Mouse (Mus musculus) heart, postnatal 0 days (tissue): ENCODE measurements around the gene 2210407C18Rik. TPM values are rescaled to one million over a fixed set of nuclear protein-coding genes. Genes with fewer than 3 reads are reported as not detected.

ENCODE experiments used
- ATAC-seq: fragments of 200-750 bp; cut with Nextera tagmentation; 2 replicates; pipeline ENCODE4 v1.8.0; 2017; ENCODE audit warnings: low read depth, moderate number of reproducible peaks, moderate library complexity; ENCODE audit not compliant: insufficient read depth
- DNase-seq: peaks from one replicate; pipeline ENCODE4 v3.0.0-alpha.2; 2016; ENCODE audit warnings: low spot score
- H3K27ac ChIP-seq: fragments of 300-500 bp; sonication (generic); 2 replicates; pipeline ENCODE4 v1.5.1; 2014; ENCODE audit warnings: low read depth, mild to moderate bottlenecking
- H3K27me3 ChIP-seq: fragments of 300-500 bp; sonication (generic); 2 replicates; pipeline ENCODE4 v1.6.1; 2014; ENCODE audit warnings: low read length, mixed read lengths; ENCODE audit not compliant: control insufficient read depth, insufficient read depth
- H3K36me3 ChIP-seq: fragments of 300-500 bp; sonication (generic); replicated peaks from 2 replicates; pipeline ENCODE4 v1.6.1; 2014; ENCODE audit warnings: low read length, mixed read lengths; ENCODE audit not compliant: control insufficient read depth, insufficient read depth
- H3K4me1 ChIP-seq: fragments of 300-500 bp; sonication (generic); 2 replicates; pipeline ENCODE4 v1.6.1; 2014; ENCODE audit warnings: antibody characterized with exemption; ENCODE audit not compliant: control insufficient read depth, insufficient read depth
- H3K4me2 ChIP-seq: fragments of 300-500 bp; sonication (generic); 2 replicates; pipeline ENCODE4 v1.6.1; 2014; ENCODE audit warnings: low read depth, mild to moderate bottlenecking, low read length, moderate library complexity
- H3K4me3 ChIP-seq: fragments of 300-500 bp; sonication (generic); 2 replicates; pipeline ENCODE4 v1.5.1; 2014; ENCODE audit warnings: low read depth, low read length
- H3K9ac ChIP-seq: fragments of 300-500 bp; sonication (generic); replicated peaks from 2 replicates; pipeline ENCODE4 v1.6.1; 2014; ENCODE audit warnings: low read depth, low read length, mixed read lengths
- H3K9me3 ChIP-seq: fragments of 300-500 bp; sonication (generic); replicated peaks from 2 replicates; pipeline ENCODE4 v1.6.1; 2016; ENCODE audit warnings: low read length; ENCODE audit not compliant: control insufficient read depth
- CTCF ChIP-seq: IDR thresholded peaks from 2 replicates; pipeline ENCODE4 v1.5.1; 2016; ENCODE audit warnings: antibody characterized with exemption, control low read depth, low read depth
- EP300 ChIP-seq: IDR thresholded peaks from 2 replicates; pipeline ENCODE4 v1.6.1; 2016; ENCODE audit warnings: antibody characterized with exemption, low read depth
- WGBS: fragments of 180-500 bp; shearing (Covaris S2); extraction: QIAGEN DNeasy Blood & Tissue Kit; methylation state at CpG from one replicate; pipeline ENCODE4 v1.1.7; 2014; 5-methylcytosine and 5-hydroxymethylcytosine counted together
- polyA plus RNA-seq: library from polyadenylated mRNA; unstranded; fragments of >200 nt; fragmentation: Nextera tagmentation; extraction: Ambion mirVana; gene quantifications from 2 replicates; pipeline ENCODE4 v1.2.1, GENCODE M21; 2015
- total RNA-seq: library from RNA; depleted of rRNA; stranded (reverse); fragments of >200 nt; gene quantifications from 2 replicates; pipeline ENCODE4 v1.2.3, GENCODE M21; 2014; ENCODE audit warnings: low replicate concordance

The 2210407C18Rik gene
- total and polyA plus RNA-seq, 2 experiments from 2014 or later: not detected

DNA sequence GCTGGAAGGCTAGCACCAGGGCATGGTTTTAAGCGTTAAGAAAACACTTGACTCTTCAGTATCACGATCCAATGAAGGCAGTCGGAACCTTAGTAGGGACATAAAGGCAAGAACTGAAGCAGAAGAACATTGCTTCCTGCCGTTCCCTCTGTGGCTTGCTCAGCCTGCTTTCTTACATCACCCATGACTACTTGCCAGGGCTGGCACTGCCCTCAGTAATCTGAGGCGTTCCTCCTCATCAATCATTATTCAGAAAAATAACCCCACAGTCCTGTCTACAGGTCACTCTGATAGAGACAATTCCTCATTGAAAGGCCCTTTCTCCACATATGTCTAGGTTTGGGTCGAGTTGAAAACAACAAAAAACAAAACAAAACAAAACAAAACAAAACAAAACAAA is 8.8 kb downstream of the 2210407C18Rik start:
- H3K9ac ChIP-seq: no peak overlapping the region
- ATAC-seq (no peak), DNase-seq (no peak)
- no peak overlapping the region for H3K27ac ChIP-seq
- H3K4me3 ChIP-seq: no peak overlapping the region
- no peaks in the 10 kb centered on the region for H3K27me3 ChIP-seq
- no peak overlapping the region for H3K4me2 ChIP-seq
- TF ChIP-seq CTCF (no peak), EP300 (no peak)
- H3K9me3 ChIP-seq: no peaks in the 10 kb centered on the region
- H3K36me3 ChIP-seq: no peaks in the 10 kb centered on the region
- 75% methylated on average over 6 of the region's 6 CpGs for WGBS
- no peaks in the 10 kb centered on the region for H3K4me1 ChIP-seq

DNA sequence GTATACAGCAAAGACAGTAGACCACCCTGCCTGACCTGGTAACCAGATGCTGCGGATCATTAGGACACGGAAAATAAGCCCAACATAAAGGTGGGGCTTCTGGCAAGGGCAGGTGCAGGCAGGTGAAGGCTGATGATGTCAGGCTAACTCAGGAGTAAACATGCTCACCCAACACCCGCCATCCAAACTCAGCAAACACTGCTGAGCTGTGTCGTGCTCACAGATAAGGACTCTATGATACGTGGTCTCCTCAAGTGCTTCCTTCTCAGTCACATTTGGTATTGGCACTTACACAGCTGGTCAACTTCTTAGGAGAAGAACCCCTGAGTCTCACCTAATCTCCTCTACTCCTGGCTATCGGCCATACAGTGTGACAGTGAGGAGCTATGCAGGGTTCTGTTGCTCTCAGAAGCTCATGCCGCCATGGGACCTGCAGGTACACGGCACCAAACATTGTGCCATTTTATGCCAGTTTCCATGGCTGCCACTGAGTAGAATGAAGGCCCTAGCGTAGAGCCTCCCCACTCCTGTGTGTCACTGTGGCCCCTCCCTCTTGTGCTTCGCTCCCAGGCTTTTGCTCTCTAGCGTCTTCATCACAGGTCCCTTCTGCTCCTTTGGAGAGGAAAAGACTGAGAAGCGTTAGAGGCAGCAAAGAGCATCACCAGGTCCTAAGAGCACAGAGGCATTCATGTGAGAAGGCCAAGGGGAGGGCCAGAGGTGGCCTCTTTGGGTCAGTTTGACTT is 9.5 kb downstream of the 2210407C18Rik start:
- no peak for DNase-seq
- H3K36me3 ChIP-seq: no peaks in the 10 kb centered on the region
- ATAC-seq: no peak
- H3K9me3 ChIP-seq: no peaks in the 10 kb centered on the region
- 72% methylated on average over 12 of the region's 12 CpGs for WGBS
- H3K9ac ChIP-seq: no peak overlapping the region
- no peak for TF ChIP-seq EP300
- no peak for TF ChIP-seq CTCF
- H3K4me3 ChIP-seq: no peak overlapping the region
- H3K4me2 ChIP-seq: no peak overlapping the region
- no peaks in the 10 kb centered on the region for H3K27me3 ChIP-seq
- no peak overlapping the region for H3K27ac ChIP-seq
- no peaks in the 10 kb centered on the region for H3K4me1 ChIP-seq

DNA sequence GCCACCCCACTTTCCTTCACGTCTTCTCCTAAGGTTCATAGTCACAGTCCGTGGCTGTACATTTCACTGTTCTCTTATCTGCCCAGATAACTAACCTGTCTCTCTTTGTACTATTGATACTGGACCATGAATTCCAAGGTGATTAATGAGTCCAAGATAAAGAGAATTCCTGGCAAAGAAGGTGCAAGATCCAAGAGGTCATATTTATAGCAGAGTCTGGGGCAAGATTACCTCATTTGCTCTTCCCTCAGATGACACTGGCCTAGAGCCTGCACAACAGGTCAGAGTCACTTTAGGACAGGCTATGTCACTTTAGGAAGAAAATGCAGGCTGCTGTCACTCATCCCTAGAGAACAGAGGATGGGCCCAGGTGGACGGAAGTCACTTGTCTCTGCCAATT is 10.6 kb downstream of the 2210407C18Rik start:
- DNase-seq: no peak

DNA sequence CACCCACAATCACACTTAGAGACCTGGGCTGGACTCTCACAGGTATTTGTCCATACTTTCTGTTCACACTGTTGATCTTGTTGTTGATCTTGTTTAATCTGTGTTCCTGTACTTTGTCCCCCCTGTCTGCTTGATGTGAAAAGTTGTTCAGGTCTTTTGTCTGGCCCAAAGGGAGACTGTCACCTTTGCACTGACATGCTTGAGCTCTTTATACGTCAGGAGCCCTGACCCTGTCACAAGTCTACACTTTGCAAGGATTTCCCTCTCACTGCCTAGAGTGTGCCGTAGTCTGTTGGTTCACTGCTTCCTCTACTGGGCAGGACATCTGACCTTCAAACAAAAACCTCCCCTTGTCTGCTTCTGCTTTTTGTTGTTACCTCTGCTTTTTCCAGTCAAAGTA is 11.2 kb downstream of the 2210407C18Rik start:
- H3K27me3 ChIP-seq: no peaks in the 10 kb centered on the region
- 60% methylated on average over 2 of the region's 2 CpGs for WGBS
- no peak overlapping the region for H3K27ac ChIP-seq
- ATAC-seq: no peak
- no peak for TF ChIP-seq EP300
- TF ChIP-seq CTCF: no peak
- H3K4me1 ChIP-seq: no peaks in the 10 kb centered on the region
- no peak for DNase-seq
- no peaks in the 10 kb centered on the region for H3K9me3 ChIP-seq
- H3K36me3 ChIP-seq: no peaks in the 10 kb centered on the region
- no peak overlapping the region for H3K4me2 ChIP-seq
- H3K4me3 ChIP-seq: no peak overlapping the region
- H3K9ac ChIP-seq: no peak overlapping the region

More for the DNA sequence above, 10.6 kb downstream of the 2210407C18Rik start:
- Histone ChIP-seq H3K36me3 (no peaks in the 10 kb centered on the region), H3K9ac (no peak overlapping the region), H3K4me3 (no peak overlapping the region), H3K27ac (no peak overlapping the region), H3K4me2 (no peak overlapping the region), H3K9me3 (no peaks in the 10 kb centered on the region), H3K27me3 (no peaks in the 10 kb centered on the region), H3K4me1 (no peaks in the 10 kb centered on the region)
- no peak for ATAC-seq
- 41% methylated on average over 3 of the region's 3 CpGs for WGBS
- TF ChIP-seq EP300 (no peak), CTCF (no peak)

DNA sequence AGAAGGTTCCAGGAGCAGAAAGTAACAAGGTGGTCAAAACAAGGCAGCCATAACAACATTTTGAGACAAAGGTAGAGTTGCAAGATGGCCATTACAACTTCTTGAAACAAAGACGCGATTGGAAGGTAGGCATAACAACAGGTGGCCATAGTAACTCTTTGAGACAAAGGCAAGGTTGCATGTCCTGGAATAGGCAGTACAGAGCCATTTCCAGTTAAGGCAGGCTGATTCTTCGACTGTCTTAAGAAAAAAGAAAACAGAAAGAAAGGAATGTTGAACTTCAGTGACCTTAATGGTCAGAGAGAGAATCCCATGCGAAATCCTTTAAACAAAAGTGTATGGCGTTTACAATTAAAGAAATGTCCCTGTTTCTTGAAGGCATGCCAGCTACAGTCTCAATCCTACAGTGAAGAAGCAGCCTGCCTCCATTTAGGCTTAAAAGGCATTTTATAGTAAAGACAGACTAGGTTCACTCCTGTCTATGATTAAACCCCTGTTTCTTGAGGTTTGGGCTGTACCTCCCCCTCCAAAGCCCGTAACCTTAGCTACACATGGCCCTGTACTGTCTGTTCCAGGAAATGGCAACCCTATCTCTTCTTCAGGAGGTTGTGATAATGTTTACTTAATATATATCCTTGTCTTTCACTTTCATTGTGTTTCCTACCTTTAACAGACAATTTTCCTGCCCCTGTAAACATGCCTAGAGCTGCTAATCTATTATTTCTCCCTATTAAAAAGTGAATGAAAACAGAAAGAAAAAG is 12.9 kb downstream of the 2210407C18Rik start:
- TF ChIP-seq EP300 (no peak), CTCF (no peak)
- no peak overlapping the region for H3K9ac ChIP-seq
- H3K27me3 ChIP-seq: no peaks in the 10 kb centered on the region
- no peaks in the 10 kb centered on the region for H3K36me3 ChIP-seq
- no peaks in the 10 kb centered on the region for H3K9me3 ChIP-seq
- no peak overlapping the region for H3K27ac ChIP-seq
- H3K4me2 ChIP-seq: no peak overlapping the region
- DNase-seq: no peak
- WGBS: 71% methylated on average over 6 of the region's 6 CpGs
- no peak overlapping the region for H3K4me3 ChIP-seq
- H3K4me1 ChIP-seq: no peaks in the 10 kb centered on the region
- no peak for ATAC-seq
